Mouse (Mus musculus) CH12.LX (cell line): ENCODE data around the gene Slc7a15.
"Not testable (repeated sequence)": the region's sequence is repeated elsewhere in the genome, so short reads cannot be mapped to it uniquely, and the experiment has no call there.

Experiments used
- CHD1 ChIP-seq: IDR thresholded peaks from 2 replicates; pipeline ENCODE4 v1.6.1; 2012; ENCODE audit warnings: low read depth, low read length, improper control_type of control experiment, inconsistent platforms
- CTCF ChIP-seq, 2 experiments: IDR thresholded peaks in 1 of 2; conservative IDR thresholded peaks in 1 of 2; 2 replicates each; pipeline ENCODE4 v1.5.1; 2011 to 2012; ENCODE audit warnings: low read depth in 2 of 2, low read length in 2 of 2, improper control_type of control experiment in 1 of 2, inconsistent platforms in 1 of 2, mild to moderate bottlenecking in 1 of 2, moderate library complexity in 1 of 2
- E2F4 ChIP-seq: IDR thresholded peaks from 2 replicates; pipeline ENCODE4 v1.6.1; 2011; ENCODE audit warnings: low read depth, low read length, improper control_type of control experiment; ENCODE audit not compliant: insufficient replicate concordance
- EP300 ChIP-seq: IDR thresholded peaks from 2 replicates; pipeline ENCODE4 v1.6.1; 2011; ENCODE audit warnings: low read length, improper control_type of control experiment
- KAT2A ChIP-seq: IDR thresholded peaks from 2 replicates; pipeline ENCODE4 v1.6.1; 2012; ENCODE audit warnings: low read length, improper control_type of control experiment, inconsistent platforms; ENCODE audit not compliant: insufficient replicate concordance
- MAZ ChIP-seq: IDR thresholded peaks from 2 replicates; pipeline ENCODE4 v1.6.1; 2012; ENCODE audit warnings: low read depth, mild to moderate bottlenecking, inconsistent platforms, low read length, improper control_type of control experiment, moderate library complexity
- MEF2A ChIP-seq: IDR thresholded peaks from 2 replicates; pipeline ENCODE4 v1.6.1; 2014; ENCODE audit warnings: low read depth, mild to moderate bottlenecking, inconsistent platforms, low read length, improper control_type of control experiment, borderline replicate concordance
- POLR2A ChIP-seq: IDR thresholded peaks from 2 replicates; pipeline ENCODE4 v1.6.1; 2011; ENCODE audit warnings: low read depth, mild to moderate bottlenecking, improper control_type of control experiment, low read length
- POLR2AphosphoS2 ChIP-seq: IDR thresholded peaks from 2 replicates; pipeline ENCODE4 v1.6.1; 2011; ENCODE audit warnings: low read depth, low read length, improper control_type of control experiment
- USF2 ChIP-seq: conservative IDR thresholded peaks from 2 replicates; pipeline ENCODE4 v1.6.1; 2011; ENCODE audit warnings: low read depth, low read length, improper control_type of control experiment
- ZKSCAN1 ChIP-seq: IDR thresholded peaks from 2 replicates; pipeline ENCODE4 v1.6.1; 2012; ENCODE audit warnings: low read depth, inconsistent platforms, low read length, improper control_type of control experiment, borderline replicate concordance

- TF ChIP-seq CTCF (conservative IDR thresholded peaks at IDR 0.05 in 1 of 2, IDR thresholded peaks at IDR 0.05 in 1 of 2; ENCODE audit: low read depth in 2 of 2, low read length in 2 of 2); KAT2A; CHD1; POLR2AphosphoS2; USF2; EP300; ZKSCAN1; POLR2A; MAZ; MEF2A; E2F4: not testable (repeated sequence)
Measured at GRCm38 (mm10) chr12:8640186-8640585, 41.3 kb upstream of the Slc7a15 start.
